Mouse (Mus musculus): ENCODE data around the gene Ms4a3.

GRCm38 (mm10) chr19:11613084-11613483, 27.6 kb downstream of the Ms4a3 start:
- TF ChIP-seq CTCF (IDR thresholded peaks at IDR 0.05; ENCODE audit: borderline replicate concordance, control insufficient read depth, extremely low read depth, insufficient read depth, low read length, poor library complexity) (no peak), POLR2A (IDR thresholded peaks at IDR 0.05; ENCODE audit: control insufficient read depth, extremely low read depth, insufficient read depth, low read length, poor library complexity) (no peak)
